Mouse (Mus musculus) midbrain, embryonic 10.5 days (tissue): ENCODE data around the gene Uprt. TPM values are rescaled to one million over a fixed set of nuclear protein-coding genes. Genes with fewer than 3 reads are reported as not detected.

Source experiments
- DNase-seq: peaks from one replicate; pipeline ENCODE4 v3.0.0-alpha.2; 2017; ENCODE audit warnings: low spot score
- H3K27ac ChIP-seq: fragments of 300-500 bp; sonication (generic); replicated peaks from 2 replicates; pipeline ENCODE4 v1.5.1; 2016; ENCODE audit warnings: mild to moderate bottlenecking
- H3K27me3 ChIP-seq: fragments of 300-500 bp; sonication (generic); 2 replicates; pipeline ENCODE4 v1.6.1; 2016; ENCODE audit warnings: low read depth, mild to moderate bottlenecking; ENCODE audit not compliant: poor library complexity, severe bottlenecking
- H3K36me3 ChIP-seq: fragments of 300-500 bp; sonication (generic); 2 replicates; pipeline ENCODE4 v1.6.1; 2016; ENCODE audit warnings: mild to moderate bottlenecking, moderate library complexity
- H3K4me1 ChIP-seq: fragments of 300-500 bp; sonication (generic); 2 replicates; pipeline ENCODE4 v1.6.1; 2016
- H3K4me3 ChIP-seq: fragments of 300-500 bp; sonication (generic); 2 replicates; pipeline ENCODE4 v1.5.1; 2016; ENCODE audit warnings: mild to moderate bottlenecking, moderate library complexity
- H3K9me3 ChIP-seq: fragments of 300-500 bp; sonication (generic); replicated peaks from 2 replicates; pipeline ENCODE4 v1.6.1; 2016; ENCODE audit warnings: mild to moderate bottlenecking
- WGBS: fragments of 180-500 bp; shearing (Covaris S2); methylation state at CpG from one replicate; pipeline ENCODE4 v1.1.7; 2016; 5-methylcytosine and 5-hydroxymethylcytosine counted together
- polyA plus RNA-seq: library from polyadenylated mRNA; unstranded; fragments of >200 nt; fragmentation: Nextera tagmentation; extraction: Ambion mirVana; gene quantifications from 2 replicates; pipeline ENCODE4 v1.2.1, GENCODE M21; 2016

Gene Uprt
- polyA plus RNA-seq, 1 experiment from 2014 or later: 0.68 TPM

- 91% methylated on average over 4 of the region's 4 CpGs for WGBS
- no peak for DNase-seq
- H3K36me3 ChIP-seq: no peaks in the 10 kb centered on the region
- no peaks in the 10 kb centered on the region for H3K9me3 ChIP-seq
- H3K27ac ChIP-seq: no peak overlapping the region
- no peak overlapping the region for H3K4me3 ChIP-seq
- H3K4me1 ChIP-seq: no peaks in the 10 kb centered on the region
- H3K27me3 ChIP-seq: peaks cover 98% of the 10 kb centered on the region
Measured at GRCm38 (mm10) chrX:104542635-104543034, 60.0 kb downstream of the Uprt start.

GRCm38 (mm10) chrX:104543919-104544595 lies 61.4 kb downstream of the Uprt start:
- DNase-seq: no peak
- WGBS: 80% methylated on average over 4 of the region's 4 CpGs
- no peaks in the 10 kb centered on the region for H3K4me1 ChIP-seq
- no peaks in the 10 kb centered on the region for H3K9me3 ChIP-seq
- no peak overlapping the region for H3K27ac ChIP-seq
- no peaks in the 10 kb centered on the region for H3K36me3 ChIP-seq
- H3K27me3 ChIP-seq: peaks cover 98% of the 10 kb centered on the region
- H3K4me3 ChIP-seq: no peak overlapping the region

- H3K9me3 ChIP-seq: no peaks in the 10 kb centered on the region
- peaks cover 98% of the 10 kb centered on the region for H3K27me3 ChIP-seq
- no peaks in the 10 kb centered on the region for H3K4me1 ChIP-seq
- no peak overlapping the region for H3K4me3 ChIP-seq
- no peaks in the 10 kb centered on the region for H3K36me3 ChIP-seq
- WGBS: 95% methylated on average over 1 of the region's 1 CpGs
- no peak overlapping the region for H3K27ac ChIP-seq
- no peak for DNase-seq
Measured at GRCm38 (mm10) chrX:104545283-104545682, 62.7 kb downstream of the Uprt start.

Other genes with a start within 250 kb of the Uprt start
- gene Abcb7, start 69.0 kb upstream of the Uprt start, polyA plus RNA-seq: 10.9 and 12.2 TPM in 2 replicates
- 10.4 and 12.3 TPM in 2 replicates for gene Zdhhc15, start 188.2 kb downstream of the Uprt start, polyA plus RNA-seq